Mouse (Mus musculus) ES-Bruce4 (cell line): Measurements from ENCODE around the gene Olfr52.

Source experiments
- CTCF ChIP-seq: IDR thresholded peaks from one replicate; pipeline ENCODE4 v1.8.1; 2011; ENCODE audit warnings: low read depth, low read length
- POLR2A ChIP-seq: IDR thresholded peaks from one replicate; pipeline ENCODE4 v1.8.1; 2011; ENCODE audit warnings: low read length; ENCODE audit not compliant: insufficient read depth

GRCm38 (mm10) chr2:86135828-86136227, 49.7 kb downstream of the Olfr52 start, which contains the start of gene Olfr1039:
- no peak for TF ChIP-seq CTCF
- no peak for TF ChIP-seq POLR2A
